Mouse (Mus musculus): ENCODE measurements around the gene Colgalt2. TPM values are rescaled to one million over a fixed set of nuclear protein-coding genes. Genes with fewer than 3 reads are reported as not detected.

The Colgalt2 gene
- polyA plus RNA-seq, 1 experiment from 2014 or later, result 0.60 TPM

- ATAC-seq, result peak; percentile 43; the same call in 1 of the 2 replicates
- Histone ChIP-seq H3K4me1 (peaks cover 5% of the 10 kb centered on the region; the same call in 1 of the 2 replicates), H3K4me2 (no peak overlapping the region), H3K27ac (no peak overlapping the region), H3K9ac (no peak overlapping the region), H3K9me3 (replicated peaks) (no peaks in the 10 kb centered on the region), H3K27me3 (replicated peaks) (no peaks in the 10 kb centered on the region), H3K36me3 (peaks cover 24% of the 10 kb centered on the region; the same call in 1 of the 2 replicates), H3K4me3 (no peak overlapping the region)
- WGBS (ENCODE audit: insufficient replicate concordance), result 12% methylated on average over 6 of the region's 6 CpGs
Observed at GRCm38 (mm10) chr1:152524987-152525648, 125.5 kb downstream of the Colgalt2 start.

- peaks cover 21% of the 10 kb centered on the region; the same call in 1 of the 2 replicates for H3K36me3 ChIP-seq
- WGBS (ENCODE audit: insufficient replicate concordance), result 72% methylated on average over 9 of the region's 9 CpGs
- H3K27ac ChIP-seq, result no peak overlapping the region
- no peaks in the 10 kb centered on the region for H3K9me3 ChIP-seq (replicated peaks)
- peaks cover 5% of the 10 kb centered on the region; the same call in 1 of the 2 replicates for H3K4me1 ChIP-seq
- no peak for ATAC-seq
- H3K9ac ChIP-seq, result no peak overlapping the region
- no peak overlapping the region for H3K4me2 ChIP-seq
- no peaks in the 10 kb centered on the region for H3K27me3 ChIP-seq (replicated peaks)
- no peak overlapping the region for H3K4me3 ChIP-seq
Observed at GRCm38 (mm10) chr1:152526154-152526553, 126.5 kb downstream of the Colgalt2 start.

GRCm38 (mm10) chr1:152528214-152528613, 128.6 kb downstream of the Colgalt2 start:
- no peak overlapping the region for H3K4me2 ChIP-seq
- no peak overlapping the region for H3K27ac ChIP-seq
- H3K4me3 ChIP-seq, result no peak overlapping the region
- no peak for ATAC-seq
- H3K27me3 ChIP-seq (replicated peaks), result no peaks in the 10 kb centered on the region
- peaks cover 16% of the 10 kb centered on the region; the same call in 1 of the 2 replicates for H3K36me3 ChIP-seq
- peaks cover 10% of the 10 kb centered on the region; the same call in 1 of the 2 replicates for H3K4me1 ChIP-seq
- H3K9me3 ChIP-seq (replicated peaks), result no peaks in the 10 kb centered on the region
- 64% methylated on average over 6 of the region's 6 CpGs for WGBS (ENCODE audit: insufficient replicate concordance)
- no peak overlapping the region for H3K9ac ChIP-seq

- ATAC-seq, result no peak
- no peaks in the 10 kb centered on the region for H3K9me3 ChIP-seq (replicated peaks)
- H3K36me3 ChIP-seq, result peaks cover 17% of the 10 kb centered on the region; the same call in 1 of the 2 replicates
- H3K4me3 ChIP-seq, result no peak overlapping the region
- H3K27ac ChIP-seq, result no peak overlapping the region
- peaks cover 10% of the 10 kb centered on the region; the same call in 1 of the 2 replicates for H3K4me1 ChIP-seq
- H3K27me3 ChIP-seq (replicated peaks), result no peaks in the 10 kb centered on the region
- no peak overlapping the region for H3K4me2 ChIP-seq
- H3K9ac ChIP-seq, result no peak overlapping the region
- 31% methylated on average over 3 of the region's 3 CpGs for WGBS (ENCODE audit: insufficient replicate concordance)
Observed at GRCm38 (mm10) chr1:152528778-152529177, 129.1 kb downstream of the Colgalt2 start.

GRCm38 (mm10) chr1:152531498-152531897, 131.9 kb downstream of the Colgalt2 start:
- Histone ChIP-seq H3K4me3 (no peak overlapping the region), H3K27me3 (replicated peaks) (no peaks in the 10 kb centered on the region), H3K36me3 (0 out of 2 replicates have a peak, but pooled peaks cover 14% of the 10 kb centered on the region), H3K9ac (no peak overlapping the region), H3K27ac (no peak overlapping the region), H3K4me1 (peaks cover 5% of the 10 kb centered on the region; the same call in 1 of the 2 replicates), H3K4me2 (no peak overlapping the region), H3K9me3 (replicated peaks) (no peaks in the 10 kb centered on the region)
- no peak for ATAC-seq
- WGBS (ENCODE audit: insufficient replicate concordance), result 15% methylated on average over 15 of the region's 15 CpGs

- WGBS (ENCODE audit: insufficient replicate concordance), result 73% methylated on average over 7 of the region's 7 CpGs
- Histone ChIP-seq H3K9me3 (replicated peaks) (no peaks in the 10 kb centered on the region), H3K27ac (no peak overlapping the region), H3K4me2 (no peak overlapping the region), H3K4me1 (peaks cover 5% of the 10 kb centered on the region; the same call in 1 of the 2 replicates), H3K4me3 (no peak overlapping the region), H3K27me3 (replicated peaks) (no peaks in the 10 kb centered on the region), H3K9ac (no peak overlapping the region), H3K36me3 (peaks cover 24% of the 10 kb centered on the region)
- no peak for ATAC-seq
Observed at GRCm38 (mm10) chr1:152534531-152534930, 134.9 kb downstream of the Colgalt2 start.

- ATAC-seq, result no peak
- Histone ChIP-seq H3K4me1 (peaks cover 3% of the 10 kb centered on the region; the same call in 1 of the 2 replicates), H3K4me2 (no peak overlapping the region), H3K9ac (no peak overlapping the region), H3K27me3 (replicated peaks) (no peaks in the 10 kb centered on the region), H3K9me3 (replicated peaks) (no peaks in the 10 kb centered on the region), H3K36me3 (peaks cover 22% of the 10 kb centered on the region), H3K27ac (no peak overlapping the region), H3K4me3 (no peak overlapping the region)
- WGBS (ENCODE audit: insufficient replicate concordance), result 62% methylated on average over 16 of the region's 16 CpGs
Observed at GRCm38 (mm10) chr1:152536416-152537018, 136.9 kb downstream of the Colgalt2 start.

- Histone ChIP-seq H3K4me3 (no peak overlapping the region), H3K9me3 (replicated peaks) (no peaks in the 10 kb centered on the region), H3K27me3 (replicated peaks) (no peaks in the 10 kb centered on the region), H3K36me3 (peaks cover 22% of the 10 kb centered on the region), H3K4me1 (no peaks in the 10 kb centered on the region), H3K9ac (no peak overlapping the region), H3K27ac (no peak overlapping the region), H3K4me2 (no peak overlapping the region)
- ATAC-seq, result no peak
- WGBS (ENCODE audit: insufficient replicate concordance), result 75% methylated on average over 13 of the region's 13 CpGs
Observed at GRCm38 (mm10) chr1:152537186-152537585, 137.6 kb downstream of the Colgalt2 start.

GRCm38 (mm10) chr1:152538817-152539216, 139.2 kb downstream of the Colgalt2 start:
- no peak overlapping the region for H3K9ac ChIP-seq

GRCm38 (mm10) chr1:152540304-152540887, 140.8 kb downstream of the Colgalt2 start:
- Histone ChIP-seq H3K9ac (no peak overlapping the region), H3K4me2 (no peak overlapping the region), H3K4me3 (no peak overlapping the region), H3K4me1 (no peaks in the 10 kb centered on the region), H3K27me3 (replicated peaks) (no peaks in the 10 kb centered on the region), H3K36me3 (peaks cover 31% of the 10 kb centered on the region), H3K27ac (no peak overlapping the region), H3K9me3 (replicated peaks) (no peaks in the 10 kb centered on the region)
- 51% methylated on average over 3 of the region's 3 CpGs for WGBS (ENCODE audit: insufficient replicate concordance)
- ATAC-seq, result no peak

More at GRCm38 (mm10) chr1:152538817-152539216, 139.2 kb downstream of the Colgalt2 start:
- Histone ChIP-seq H3K36me3 (peaks cover 26% of the 10 kb centered on the region), H3K27me3 (replicated peaks) (no peaks in the 10 kb centered on the region), H3K9me3 (replicated peaks) (no peaks in the 10 kb centered on the region), H3K4me2 (no peak overlapping the region), H3K4me1 (no peaks in the 10 kb centered on the region), H3K4me3 (no peak overlapping the region), H3K27ac (no peak overlapping the region)
- ATAC-seq, result no peak
- 64% methylated on average over 4 of the region's 4 CpGs for WGBS (ENCODE audit: insufficient replicate concordance)

- H3K4me2 ChIP-seq, result no peak overlapping the region
- no peaks in the 10 kb centered on the region for H3K27me3 ChIP-seq (replicated peaks)
- H3K9ac ChIP-seq, result no peak overlapping the region
- H3K27ac ChIP-seq, result no peak overlapping the region
- no peak for ATAC-seq
- H3K4me1 ChIP-seq, result no peaks in the 10 kb centered on the region
- no peak overlapping the region for H3K4me3 ChIP-seq
- no peaks in the 10 kb centered on the region for H3K9me3 ChIP-seq (replicated peaks)
- WGBS (ENCODE audit: insufficient replicate concordance), result 79% methylated on average over 6 of the region's 6 CpGs
- H3K36me3 ChIP-seq, result peaks cover 34% of the 10 kb centered on the region
Observed at GRCm38 (mm10) chr1:152542747-152543378, 143.2 kb downstream of the Colgalt2 start.
